Mouse (Mus musculus) neural tube, embryonic 15.5 days (tissue): ENCODE data around the gene Kidins220. TPM values are rescaled to one million over a fixed set of nuclear protein-coding genes. Genes with fewer than 3 reads are reported as not detected.

Source experiments
- ATAC-seq: fragments of 200-750 bp; cut with Nextera tagmentation; 2 replicates; pipeline ENCODE4 v1.8.0; 2017; ENCODE audit warnings: mild to moderate bottlenecking, moderate TSS enrichment, moderate library complexity; ENCODE audit not compliant: low FRiP score
- H3K27ac ChIP-seq: fragments of 300-500 bp; sonication (generic); replicated peaks from 2 replicates; pipeline ENCODE4 v1.5.1; 2015; ENCODE audit warnings: mild to moderate bottlenecking, inconsistent platforms
- H3K27me3 ChIP-seq: fragments of 300-500 bp; sonication (generic); replicated peaks from 2 replicates; pipeline ENCODE4 v1.6.1; 2015; ENCODE audit warnings: inconsistent platforms
- H3K36me3 ChIP-seq: fragments of 300-500 bp; sonication (generic); 2 replicates; pipeline ENCODE4 v1.6.1; 2015; ENCODE audit warnings: inconsistent platforms
- H3K4me1 ChIP-seq: fragments of 300-500 bp; sonication (generic); 2 replicates; pipeline ENCODE4 v1.6.1; 2015; ENCODE audit warnings: inconsistent platforms
- H3K4me2 ChIP-seq: fragments of 300-500 bp; sonication (generic); 2 replicates; pipeline ENCODE4 v1.6.1; 2015; ENCODE audit warnings: inconsistent platforms, mild to moderate bottlenecking, moderate library complexity
- H3K4me3 ChIP-seq: fragments of 300-500 bp; sonication (generic); replicated peaks from 2 replicates; pipeline ENCODE4 v1.5.1; 2015; ENCODE audit warnings: mild to moderate bottlenecking, inconsistent platforms
- H3K9ac ChIP-seq: fragments of 300-500 bp; sonication (generic); replicated peaks from 2 replicates; pipeline ENCODE4 v1.6.1; 2015; ENCODE audit warnings: mild to moderate bottlenecking, inconsistent platforms
- H3K9me3 ChIP-seq: fragments of 300-500 bp; sonication (generic); replicated peaks from 2 replicates; pipeline ENCODE4 v1.6.1; 2016; ENCODE audit warnings: inconsistent platforms
- WGBS: fragments of 180-500 bp; shearing (Covaris S2); methylation state at CpG from one replicate; pipeline ENCODE4 v1.1.7; 2015; ENCODE audit warnings: mixed read lengths; 5-methylcytosine and 5-hydroxymethylcytosine counted together
- polyA plus RNA-seq: library from polyadenylated mRNA; unstranded; fragments of >200 nt; fragmentation: Nextera tagmentation; extraction: Ambion mirVana; gene quantifications from 2 replicates; pipeline ENCODE4 v1.2.1, GENCODE M21; 2015

Gene Kidins220
- polyA plus RNA-seq, 1 experiment from 2014 or later, result 108 TPM

DNA sequence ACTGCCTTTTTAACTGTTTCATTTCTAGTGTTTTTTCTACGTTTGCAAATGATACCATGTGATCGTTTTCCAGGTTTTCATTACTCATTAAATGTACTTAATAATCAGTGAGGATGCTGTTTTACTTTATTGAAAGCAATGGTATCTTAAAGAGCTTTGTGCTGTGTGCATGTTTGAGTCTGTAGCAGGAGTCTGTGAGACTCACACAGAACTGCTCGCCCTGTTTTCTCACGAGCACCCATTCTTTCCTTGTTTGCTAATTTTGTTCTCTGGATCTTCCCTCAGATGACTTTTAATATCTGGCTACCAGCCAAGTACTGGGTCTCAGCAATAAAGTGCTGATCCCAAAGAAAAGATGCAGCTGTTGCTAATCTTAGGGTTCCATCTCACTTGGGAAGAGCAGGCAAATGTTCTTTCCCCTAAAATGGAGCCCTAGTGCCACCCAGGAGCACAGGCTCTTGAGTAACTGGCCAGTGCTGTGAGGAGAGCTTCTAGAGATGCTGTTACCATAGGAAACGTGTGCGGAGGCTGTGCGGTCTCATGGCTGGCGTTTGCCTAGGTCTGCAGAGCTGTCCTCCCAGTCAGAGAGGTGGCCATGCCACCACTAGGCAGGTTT is 59.7 kb downstream of the Kidins220 start:
- Histone ChIP-seq H3K4me3 (no peak overlapping the region), H3K27me3 (no peaks in the 10 kb centered on the region), H3K36me3 (peaks cover 24% of the 10 kb centered on the region), H3K27ac (peak overlapping the region; percentile 72), H3K4me2 (peak overlapping the region; percentile 13), H3K4me1 (peaks cover 22% of the 10 kb centered on the region), H3K9ac (no peak overlapping the region), H3K9me3 (no peaks in the 10 kb centered on the region)
- WGBS, result 35% methylated on average over 8 of the region's 8 CpGs
- ATAC-seq, result no peak

GRCm38 (mm10) chr12:25036024-25036423 is 61.3 kb downstream of the Kidins220 start:
- H3K4me2 ChIP-seq, result no peak overlapping the region
- H3K4me1 ChIP-seq, result peaks cover 22% of the 10 kb centered on the region
- H3K27me3 ChIP-seq, result no peaks in the 10 kb centered on the region
- no peak overlapping the region for H3K9ac ChIP-seq
- no peak overlapping the region for H3K4me3 ChIP-seq
- H3K27ac ChIP-seq, result no peak overlapping the region
- peaks cover 18% of the 10 kb centered on the region for H3K36me3 ChIP-seq
- no peaks in the 10 kb centered on the region for H3K9me3 ChIP-seq
- ATAC-seq, result no peak
- WGBS, result 91% methylated on average over 3 of the region's 3 CpGs

GRCm38 (mm10) chr12:25037222-25037621 is 62.5 kb downstream of the Kidins220 start:
- Histone ChIP-seq H3K4me1 (peaks cover 22% of the 10 kb centered on the region), H3K9me3 (no peaks in the 10 kb centered on the region), H3K4me2 (no peak overlapping the region), H3K36me3 (peaks cover 23% of the 10 kb centered on the region), H3K9ac (no peak overlapping the region), H3K27me3 (no peaks in the 10 kb centered on the region), H3K27ac (no peak overlapping the region), H3K4me3 (no peak overlapping the region)
- 88% methylated on average over 5 of the region's 5 CpGs for WGBS
- no peak for ATAC-seq

GRCm38 (mm10) chr12:25037681-25038472 is 63.2 kb downstream of the Kidins220 start:
- Histone ChIP-seq H3K4me1 (peaks cover 20% of the 10 kb centered on the region), H3K27ac (no peak overlapping the region), H3K4me3 (no peak overlapping the region), H3K4me2 (no peak overlapping the region), H3K36me3 (peaks cover 25% of the 10 kb centered on the region), H3K9me3 (no peaks in the 10 kb centered on the region), H3K9ac (no peak overlapping the region), H3K27me3 (no peaks in the 10 kb centered on the region)
- no peak for ATAC-seq
- 77% methylated on average over 9 of the region's 9 CpGs for WGBS

GRCm38 (mm10) chr12:25044056-25044455 is 69.3 kb downstream of the Kidins220 start:
- peaks cover 32% of the 10 kb centered on the region for H3K36me3 ChIP-seq

GRCm38 (mm10) chr12:25044579-25044978 is 69.9 kb downstream of the Kidins220 start:
- 94% methylated on average over 4 of the region's 4 CpGs for WGBS
- Histone ChIP-seq H3K9ac (no peak overlapping the region), H3K9me3 (no peaks in the 10 kb centered on the region), H3K4me3 (no peak overlapping the region), H3K4me2 (no peak overlapping the region), H3K27ac (no peak overlapping the region), H3K4me1 (no peaks in the 10 kb centered on the region), H3K27me3 (no peaks in the 10 kb centered on the region), H3K36me3 (peaks cover 32% of the 10 kb centered on the region)
- ATAC-seq, result no peak

More at GRCm38 (mm10) chr12:25044056-25044455, 69.3 kb downstream of the Kidins220 start:
- H3K9ac ChIP-seq, result no peak overlapping the region
- H3K4me3 ChIP-seq, result no peak overlapping the region
- H3K27ac ChIP-seq, result no peak overlapping the region
- no peaks in the 10 kb centered on the region for H3K4me1 ChIP-seq
- WGBS, result 90% methylated on average over 2 of the region's 2 CpGs
- H3K4me2 ChIP-seq, result no peak overlapping the region
- no peaks in the 10 kb centered on the region for H3K9me3 ChIP-seq
- ATAC-seq, result no peak
- H3K27me3 ChIP-seq, result no peaks in the 10 kb centered on the region

DNA sequence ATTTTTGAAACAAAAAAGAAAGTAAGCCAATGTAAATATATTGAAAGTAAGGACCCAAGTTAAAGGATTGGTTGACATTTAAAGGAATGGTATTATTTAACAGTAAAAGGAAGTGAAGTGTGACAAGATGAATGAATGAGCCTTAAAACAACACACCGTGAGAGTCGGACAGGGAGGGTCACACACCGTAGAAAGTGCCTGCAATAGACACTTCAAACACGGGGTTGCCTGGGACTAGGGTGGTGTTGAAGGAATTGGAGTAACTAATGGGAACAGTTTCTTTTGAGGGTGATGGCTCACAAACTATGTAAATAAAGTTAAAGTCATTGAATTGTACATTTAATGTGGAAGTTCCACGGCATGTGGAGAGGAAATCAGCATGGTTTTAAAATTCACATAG is 74.5 kb downstream of the Kidins220 start:
- Histone ChIP-seq H3K4me3 (no peak overlapping the region), H3K36me3 (peaks cover 47% of the 10 kb centered on the region), H3K27me3 (no peaks in the 10 kb centered on the region), H3K9ac (no peak overlapping the region), H3K9me3 (no peaks in the 10 kb centered on the region), H3K4me1 (no peaks in the 10 kb centered on the region), H3K27ac (no peak overlapping the region), H3K4me2 (no peak overlapping the region)
- WGBS, result 24% methylated on average over 5 of the region's 5 CpGs
- no peak for ATAC-seq

- H3K4me1 ChIP-seq, result no peaks in the 10 kb centered on the region
- H3K4me2 ChIP-seq, result no peak overlapping the region
- no peak overlapping the region for H3K9ac ChIP-seq
- H3K9me3 ChIP-seq, result no peaks in the 10 kb centered on the region
- no peak overlapping the region for H3K4me3 ChIP-seq
- no peak for ATAC-seq
- H3K36me3 ChIP-seq, result peaks cover 79% of the 10 kb centered on the region
- no peak overlapping the region for H3K27ac ChIP-seq
- no peaks in the 10 kb centered on the region for H3K27me3 ChIP-seq
- 84% methylated on average over 7 of the region's 7 CpGs for WGBS
Measured at GRCm38 (mm10) chr12:25054511-25054910, 79.8 kb downstream of the Kidins220 start.

- no peaks in the 10 kb centered on the region for H3K4me1 ChIP-seq
- WGBS, result 58% methylated on average over 4 of the region's 4 CpGs
- ATAC-seq, result no peak
- no peak overlapping the region for H3K4me2 ChIP-seq
- no peak overlapping the region for H3K4me3 ChIP-seq
- H3K27me3 ChIP-seq, result no peaks in the 10 kb centered on the region
- H3K9ac ChIP-seq, result no peak overlapping the region
- no peaks in the 10 kb centered on the region for H3K9me3 ChIP-seq
- no peak overlapping the region for H3K27ac ChIP-seq
- H3K36me3 ChIP-seq, result peaks cover 82% of the 10 kb centered on the region
Measured at GRCm38 (mm10) chr12:25054963-25055362, 80.2 kb downstream of the Kidins220 start.

DNA sequence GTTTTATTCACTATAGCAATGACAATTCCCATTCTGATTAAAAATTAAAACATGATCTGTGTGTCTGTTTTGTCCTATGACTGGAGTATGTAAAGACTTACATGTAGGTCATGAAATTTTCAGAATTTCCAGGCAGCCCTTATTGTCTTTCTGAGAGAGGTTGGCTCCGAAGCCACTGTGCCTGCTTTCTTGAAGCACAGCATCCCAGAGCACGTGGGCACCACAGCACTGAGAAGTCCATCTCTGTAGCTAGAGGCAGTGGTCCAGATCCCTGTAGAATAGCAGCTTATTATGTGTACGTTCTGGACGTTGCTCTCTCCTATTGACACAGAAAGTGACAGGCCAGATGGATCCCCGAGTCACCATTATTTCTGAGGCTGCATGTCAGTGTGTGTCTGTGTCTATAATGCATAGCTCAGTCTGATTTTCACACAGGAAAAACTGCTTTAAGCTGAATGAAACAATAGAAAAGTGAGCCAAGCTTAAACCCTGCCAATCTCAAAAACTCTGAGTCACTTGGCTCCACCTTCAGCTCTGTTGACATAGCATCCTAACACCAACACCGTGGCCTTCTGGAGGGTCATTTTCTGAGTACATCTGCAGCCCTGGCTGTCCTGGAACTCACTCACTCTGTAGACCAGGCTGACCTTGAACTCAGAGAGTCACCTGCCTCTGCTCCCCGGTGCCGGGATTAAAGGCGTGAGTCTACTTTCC is 84.9 kb downstream of the Kidins220 start:
- no peak overlapping the region for H3K9ac ChIP-seq

DNA sequence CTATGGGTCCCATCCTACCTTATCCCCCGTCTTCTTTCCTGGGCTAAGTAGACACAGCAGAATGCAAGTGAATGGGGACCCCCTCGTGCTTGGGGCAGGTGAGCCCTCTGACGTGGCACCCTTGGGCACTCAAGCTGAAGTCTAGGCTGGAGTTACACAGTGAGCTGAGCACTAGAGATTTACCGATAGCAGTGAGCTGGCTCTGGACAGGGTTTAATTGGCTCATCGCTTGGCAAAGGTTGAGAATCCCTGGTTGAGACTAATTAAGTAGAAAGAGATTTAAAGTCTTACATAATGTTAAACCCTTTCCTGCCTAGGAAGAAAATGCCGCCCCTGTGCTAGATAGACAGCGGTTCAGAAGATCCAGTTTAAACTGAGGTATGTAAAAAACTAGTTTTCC is 86.2 kb downstream of the Kidins220 start:
- no peaks in the 10 kb centered on the region for H3K9me3 ChIP-seq
- no peak overlapping the region for H3K9ac ChIP-seq
- H3K36me3 ChIP-seq, result peaks cover 34% of the 10 kb centered on the region
- H3K27ac ChIP-seq, result no peak overlapping the region
- H3K27me3 ChIP-seq, result no peaks in the 10 kb centered on the region
- no peaks in the 10 kb centered on the region for H3K4me1 ChIP-seq
- ATAC-seq, result no peak
- no peak overlapping the region for H3K4me2 ChIP-seq
- H3K4me3 ChIP-seq, result no peak overlapping the region
- WGBS, result 72% methylated on average over 7 of the region's 7 CpGs

More for the DNA sequence above, 84.9 kb downstream of the Kidins220 start:
- 71% methylated on average over 9 of the region's 9 CpGs for WGBS
- H3K4me2 ChIP-seq, result no peak overlapping the region
- H3K27ac ChIP-seq, result no peak overlapping the region
- ATAC-seq, result no peak
- H3K4me1 ChIP-seq, result no peaks in the 10 kb centered on the region
- no peaks in the 10 kb centered on the region for H3K9me3 ChIP-seq
- H3K36me3 ChIP-seq, result peaks cover 44% of the 10 kb centered on the region
- H3K27me3 ChIP-seq, result no peaks in the 10 kb centered on the region
- no peak overlapping the region for H3K4me3 ChIP-seq

DNA sequence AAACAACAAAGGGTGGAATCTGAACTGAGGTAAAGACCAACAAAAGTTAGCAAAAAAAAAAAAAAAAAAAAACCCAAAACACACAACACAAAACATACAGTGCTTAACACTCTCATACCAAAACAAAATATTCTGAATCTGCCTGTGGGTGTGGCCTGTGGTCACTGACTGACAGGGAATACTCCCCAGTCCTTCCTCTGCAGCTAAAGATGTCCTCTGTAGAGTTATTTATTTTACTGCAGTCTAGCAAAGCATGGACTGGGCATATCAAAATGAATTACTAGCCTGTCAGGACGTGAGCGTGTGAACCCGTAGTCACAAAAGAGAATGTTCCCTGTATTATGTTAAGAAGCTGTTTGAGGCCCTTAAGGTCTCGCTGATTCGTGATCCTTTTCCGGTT is 87.5 kb downstream of the Kidins220 start:
- no peak overlapping the region for H3K4me2 ChIP-seq
- H3K4me1 ChIP-seq, result no peaks in the 10 kb centered on the region
- no peak overlapping the region for H3K4me3 ChIP-seq
- peaks cover 25% of the 10 kb centered on the region for H3K36me3 ChIP-seq
- no peak overlapping the region for H3K9ac ChIP-seq
- no peaks in the 10 kb centered on the region for H3K27me3 ChIP-seq
- H3K9me3 ChIP-seq, result no peaks in the 10 kb centered on the region
- WGBS, result 33% methylated on average over 6 of the region's 6 CpGs
- ATAC-seq, result no peak
- H3K27ac ChIP-seq, result no peak overlapping the region
